Mouse (Mus musculus): Measurements from ENCODE around the gene Snx29. TPM values are rescaled to one million over a fixed set of nuclear protein-coding genes. Genes with fewer than 3 reads are reported as not detected.
A peak's percentile ranks its signal among the peaks of the same experiment; 100 is the strongest.

Gene Snx29
- polyA plus RNA-seq, 1 experiment from 2014 or later, result 11.4 TPM

GRCm38 (mm10) chr16:11457136-11457535 is 134.4 kb downstream of the Snx29 start:
- no peaks in the 10 kb centered on the region for H3K27me3 ChIP-seq (ENCODE audit: control insufficient read depth, insufficient read depth, low read depth, low read length)
- ATAC-seq (ENCODE audit: low read depth), result no peak
- peaks cover 11% of the 10 kb centered on the region for H3K36me3 ChIP-seq (ENCODE audit: control insufficient read depth, insufficient read depth, low read length)
- H3K9ac ChIP-seq (ENCODE audit: low read length), result no peak overlapping the region
- no peak overlapping the region for H3K4me3 ChIP-seq (ENCODE audit: low read length)
- no peak overlapping the region for H3K4me2 ChIP-seq (ENCODE audit: low read depth, low read length)
- peaks cover 3% of the 10 kb centered on the region; the same call in 1 of the 2 replicates for H3K4me1 ChIP-seq (replicated peaks; ENCODE audit: control insufficient read depth, insufficient read depth, low read length)
- H3K27ac ChIP-seq (ENCODE audit: low read length), result no peak overlapping the region
- H3K9me3 ChIP-seq (ENCODE audit: control insufficient read depth, low read length), result peaks cover 3% of the 10 kb centered on the region; the same call in 1 of the 2 replicates
- 72% methylated on average over 5 of the region's 5 CpGs for WGBS

GRCm38 (mm10) chr16:11457609-11458350 is 135.1 kb downstream of the Snx29 start:
- peaks cover 3% of the 10 kb centered on the region; the same call in 1 of the 2 replicates for H3K9me3 ChIP-seq (ENCODE audit: control insufficient read depth, low read length)
- H3K4me2 ChIP-seq (ENCODE audit: low read depth, low read length), result no peak overlapping the region
- H3K4me1 ChIP-seq (replicated peaks; ENCODE audit: control insufficient read depth, insufficient read depth, low read length), result peaks cover 3% of the 10 kb centered on the region; the same call in 1 of the 2 replicates
- no peak overlapping the region for H3K9ac ChIP-seq (ENCODE audit: low read length)
- no peaks in the 10 kb centered on the region for H3K27me3 ChIP-seq (ENCODE audit: control insufficient read depth, insufficient read depth, low read depth, low read length)
- WGBS, result 79% methylated on average over 2 of the region's 2 CpGs
- H3K27ac ChIP-seq (ENCODE audit: low read length), result no peak overlapping the region
- peaks cover 8% of the 10 kb centered on the region for H3K36me3 ChIP-seq (ENCODE audit: control insufficient read depth, insufficient read depth, low read length)
- ATAC-seq (ENCODE audit: low read depth), result no peak
- no peak overlapping the region for H3K4me3 ChIP-seq (ENCODE audit: low read length)

- no peaks in the 10 kb centered on the region for H3K27me3 ChIP-seq (ENCODE audit: control insufficient read depth, insufficient read depth, low read depth, low read length)
- no peak for ATAC-seq (ENCODE audit: low read depth)
Observed at GRCm38 (mm10) chr16:11460210-11460609, 137.5 kb downstream of the Snx29 start.

GRCm38 (mm10) chr16:11461612-11462011 is 138.9 kb downstream of the Snx29 start:
- Histone ChIP-seq H3K4me2 (ENCODE audit: low read depth, low read length) (no peak overlapping the region), H3K9ac (ENCODE audit: low read length) (no peak overlapping the region), H3K9me3 (ENCODE audit: control insufficient read depth, low read length) (no peaks in the 10 kb centered on the region), H3K36me3 (ENCODE audit: control insufficient read depth, insufficient read depth, low read length) (no peaks in the 10 kb centered on the region), H3K4me3 (ENCODE audit: low read length) (no peak overlapping the region), H3K4me1 (replicated peaks; ENCODE audit: control insufficient read depth, insufficient read depth, low read length) (peaks cover 3% of the 10 kb centered on the region; the same call in 1 of the 2 replicates), H3K27ac (ENCODE audit: low read length) (peak overlapping the region; percentile 3), H3K27me3 (ENCODE audit: control insufficient read depth, insufficient read depth, low read depth, low read length) (no peaks in the 10 kb centered on the region)
- 55% methylated on average over 7 of the region's 7 CpGs for WGBS
- ATAC-seq (ENCODE audit: low read depth), result peak; percentile 65

More at GRCm38 (mm10) chr16:11460210-11460609, 137.5 kb downstream of the Snx29 start:
- no peaks in the 10 kb centered on the region for H3K36me3 ChIP-seq (ENCODE audit: control insufficient read depth, insufficient read depth, low read length)
- H3K9me3 ChIP-seq (ENCODE audit: control insufficient read depth, low read length), result no peaks in the 10 kb centered on the region
- H3K9ac ChIP-seq (ENCODE audit: low read length), result no peak overlapping the region
- 94% methylated on average over 1 of the region's 1 CpGs for WGBS
- no peak overlapping the region for H3K27ac ChIP-seq (ENCODE audit: low read length)
- no peak overlapping the region for H3K4me2 ChIP-seq (ENCODE audit: low read depth, low read length)
- peaks cover 3% of the 10 kb centered on the region; the same call in 1 of the 2 replicates for H3K4me1 ChIP-seq (replicated peaks; ENCODE audit: control insufficient read depth, insufficient read depth, low read length)
- no peak overlapping the region for H3K4me3 ChIP-seq (ENCODE audit: low read length)

GRCm38 (mm10) chr16:11468533-11469179 is 145.9 kb downstream of the Snx29 start:
- Histone ChIP-seq H3K9ac (ENCODE audit: low read length) (no peak overlapping the region), H3K4me2 (ENCODE audit: low read depth, low read length) (no peak overlapping the region), H3K27ac (ENCODE audit: low read length) (no peak overlapping the region), H3K4me1 (replicated peaks; ENCODE audit: control insufficient read depth, insufficient read depth, low read length) (peaks cover 7% of the 10 kb centered on the region), H3K27me3 (ENCODE audit: control insufficient read depth, insufficient read depth, low read depth, low read length) (no peaks in the 10 kb centered on the region), H3K36me3 (ENCODE audit: control insufficient read depth, insufficient read depth, low read length) (no peaks in the 10 kb centered on the region), H3K4me3 (ENCODE audit: low read length) (no peak overlapping the region), H3K9me3 (ENCODE audit: control insufficient read depth, low read length) (no peaks in the 10 kb centered on the region)
- ATAC-seq (ENCODE audit: low read depth), result peak; percentile 48
- 54% methylated on average over 15 of the region's 15 CpGs for WGBS

- no peak overlapping the region for H3K27ac ChIP-seq (ENCODE audit: low read length)
- 88% methylated on average over 3 of the region's 3 CpGs for WGBS
- H3K4me2 ChIP-seq (ENCODE audit: low read depth, low read length), result no peak overlapping the region
- no peak for ATAC-seq (ENCODE audit: low read depth)
- H3K36me3 ChIP-seq (ENCODE audit: control insufficient read depth, insufficient read depth, low read length), result no peaks in the 10 kb centered on the region
- H3K4me1 ChIP-seq (replicated peaks; ENCODE audit: control insufficient read depth, insufficient read depth, low read length), result peaks cover 14% of the 10 kb centered on the region
- H3K4me3 ChIP-seq (ENCODE audit: low read length), result no peak overlapping the region
- no peak overlapping the region for H3K9ac ChIP-seq (ENCODE audit: low read length)
- H3K9me3 ChIP-seq (ENCODE audit: control insufficient read depth, low read length), result no peaks in the 10 kb centered on the region
- H3K27me3 ChIP-seq (ENCODE audit: control insufficient read depth, insufficient read depth, low read depth, low read length), result no peaks in the 10 kb centered on the region
Observed at GRCm38 (mm10) chr16:11469491-11469890, 146.8 kb downstream of the Snx29 start.

GRCm38 (mm10) chr16:11471246-11471645 is 148.5 kb downstream of the Snx29 start:
- Histone ChIP-seq H3K4me2 (ENCODE audit: low read depth, low read length) (no peak overlapping the region), H3K9ac (ENCODE audit: low read length) (no peak overlapping the region), H3K27me3 (ENCODE audit: control insufficient read depth, insufficient read depth, low read depth, low read length) (no peaks in the 10 kb centered on the region), H3K4me3 (ENCODE audit: low read length) (no peak overlapping the region), H3K9me3 (ENCODE audit: control insufficient read depth, low read length) (no peaks in the 10 kb centered on the region), H3K36me3 (ENCODE audit: control insufficient read depth, insufficient read depth, low read length) (no peaks in the 10 kb centered on the region), H3K4me1 (replicated peaks; ENCODE audit: control insufficient read depth, insufficient read depth, low read length) (peaks cover 17% of the 10 kb centered on the region), H3K27ac (ENCODE audit: low read length) (no peak overlapping the region)
- ATAC-seq (ENCODE audit: low read depth), result no peak
- 74% methylated on average over 2 of the region's 2 CpGs for WGBS

- no peak overlapping the region for H3K9ac ChIP-seq (ENCODE audit: low read length)
- no peaks in the 10 kb centered on the region for H3K36me3 ChIP-seq (ENCODE audit: control insufficient read depth, insufficient read depth, low read length)
- no peak overlapping the region for H3K27ac ChIP-seq (ENCODE audit: low read length)
- 68% methylated on average over 4 of the region's 4 CpGs for WGBS
- H3K27me3 ChIP-seq (ENCODE audit: control insufficient read depth, insufficient read depth, low read depth, low read length), result no peaks in the 10 kb centered on the region
- no peak overlapping the region for H3K4me3 ChIP-seq (ENCODE audit: low read length)
- H3K4me1 ChIP-seq (replicated peaks; ENCODE audit: control insufficient read depth, insufficient read depth, low read length), result peaks cover 17% of the 10 kb centered on the region
- ATAC-seq (ENCODE audit: low read depth), result no peak
- no peaks in the 10 kb centered on the region for H3K9me3 ChIP-seq (ENCODE audit: control insufficient read depth, low read length)
- H3K4me2 ChIP-seq (ENCODE audit: low read depth, low read length), result no peak overlapping the region
Observed at GRCm38 (mm10) chr16:11472852-11473251, 150.1 kb downstream of the Snx29 start.

- H3K27me3 ChIP-seq (ENCODE audit: control insufficient read depth, insufficient read depth, low read depth, low read length), result no peaks in the 10 kb centered on the region
- 62% methylated on average over 3 of the region's 3 CpGs for WGBS
- no peak overlapping the region for H3K4me2 ChIP-seq (ENCODE audit: low read depth, low read length)
- peaks cover 17% of the 10 kb centered on the region for H3K4me1 ChIP-seq (replicated peaks; ENCODE audit: control insufficient read depth, insufficient read depth, low read length)
- no peaks in the 10 kb centered on the region for H3K36me3 ChIP-seq (ENCODE audit: control insufficient read depth, insufficient read depth, low read length)
- peak; percentile 60 for ATAC-seq (ENCODE audit: low read depth)
- no peak overlapping the region for H3K9ac ChIP-seq (ENCODE audit: low read length)
- H3K27ac ChIP-seq (ENCODE audit: low read length), result no peak overlapping the region
- H3K9me3 ChIP-seq (ENCODE audit: control insufficient read depth, low read length), result no peaks in the 10 kb centered on the region
- H3K4me3 ChIP-seq (ENCODE audit: low read length), result no peak overlapping the region
Observed at GRCm38 (mm10) chr16:11473474-11473873, 150.8 kb downstream of the Snx29 start.
